Mouse (Mus musculus): ENCODE measurements around the gene Zfp853.

- TF ChIP-seq NELFE (IDR thresholded peaks at IDR 0.05; ENCODE audit: low read depth, low read length) (no peak), USF2 (conservative IDR thresholded peaks at IDR 0.05; ENCODE audit: low read depth, low read length) (no peak), TCF12 (IDR thresholded peaks at IDR 0.05; ENCODE audit: low read depth, low read length) (no peak), POLR2A (IDR thresholded peaks at IDR 0.05; ENCODE audit: low read depth, low read length) (no peak), CTCF (conservative IDR thresholded peaks at IDR 0.05 in 1 of 2, IDR thresholded peaks at IDR 0.05 in 1 of 2; ENCODE audit: low read depth in 2 of 2, low read length in 2 of 2) (no peak), CHD1 (IDR thresholded peaks at IDR 0.05; ENCODE audit: low read depth, low read length) (no peak), USF1 (IDR thresholded peaks at IDR 0.05; ENCODE audit: low read depth, low read length) (no peak)
Observed at GRCm38 (mm10) chr5:143279247-143279646, 14.2 kb downstream of the Zfp853 start.

Data from CH12.LX (cell line).